Mouse (Mus musculus): ENCODE results near the gene Gmfb.
A peak's percentile ranks its signal among the peaks of the same experiment; 100 is the strongest.

Gmfb gene

GRCm38 (mm10) chr14:46800684-46801345 is 21.2 kb downstream of the Gmfb start:
- no peak for DNase-seq

DNA sequence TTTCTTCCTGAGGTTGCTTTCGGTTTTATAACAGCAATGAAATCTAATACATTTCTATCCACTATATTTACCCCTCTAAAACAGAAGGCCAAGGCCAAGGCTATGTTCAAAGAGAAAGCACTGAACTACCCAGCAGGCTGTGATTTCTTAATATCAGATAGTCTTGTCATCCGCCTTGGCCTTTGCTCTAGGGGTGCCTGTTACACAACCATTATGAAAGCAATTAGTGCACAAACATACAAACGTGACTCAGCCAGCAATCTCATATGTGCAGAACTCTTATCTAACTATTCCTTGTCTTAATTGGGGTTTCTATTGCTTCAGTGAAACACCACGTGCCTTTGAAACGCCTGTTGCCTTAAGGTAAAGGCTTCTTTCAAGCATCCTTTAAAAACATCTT is 27.9 kb downstream of the Gmfb start:
- no peak for DNase-seq

- no peak for DNase-seq
Observed at GRCm38 (mm10) chr14:46790723-46791122, 31.3 kb downstream of the Gmfb start.

GRCm38 (mm10) chr14:46790303-46790702 is 31.7 kb downstream of the Gmfb start:
- peak; percentile 25 for DNase-seq

GRCm38 (mm10) chr14:46788505-46788901 is 33.5 kb downstream of the Gmfb start:
- DNase-seq, result no peak

DNA sequence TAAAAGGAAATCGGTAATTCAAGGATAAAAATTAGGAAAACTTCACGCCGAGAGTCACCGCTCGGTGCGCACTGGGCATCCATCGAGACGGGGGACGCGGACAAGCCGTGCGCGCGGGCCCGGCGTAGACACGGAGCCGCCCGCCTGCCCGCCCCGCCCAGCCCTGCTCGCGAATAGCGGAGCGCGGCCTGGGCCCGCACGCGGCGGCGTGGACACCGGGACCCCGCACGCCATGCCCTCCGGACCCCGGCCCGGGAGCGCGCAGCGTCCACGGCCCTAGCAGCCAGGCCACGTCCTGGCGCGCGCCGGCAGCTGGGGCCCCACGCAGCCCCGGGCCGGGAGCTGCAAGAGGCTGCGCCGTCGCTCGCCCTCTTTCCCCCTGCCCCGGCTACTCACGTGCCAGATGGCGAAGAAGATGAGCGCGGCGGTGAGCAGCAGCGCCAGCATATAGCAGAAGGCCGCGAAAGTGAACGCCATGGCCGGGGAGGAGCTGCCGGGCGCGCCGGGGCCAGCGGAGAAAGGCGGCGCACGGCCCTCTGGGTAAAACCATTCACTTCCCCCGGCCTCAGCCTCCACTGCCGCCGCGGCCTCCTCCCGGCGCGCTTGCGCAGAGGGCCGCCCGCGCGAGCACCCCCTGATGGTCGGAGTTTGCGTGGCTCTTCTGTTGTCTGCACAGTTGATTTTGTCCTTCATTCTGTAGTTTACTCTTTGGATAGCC is 34.1 kb downstream of the Gmfb start, which contains the start of gene Cnih1:
Cnih1 (minus strand) TSS at position 625 of the 718 bp plus-strand sequence.
- DNase-seq, result peak; percentile 94

- DNase-seq, result no peak
Observed at GRCm38 (mm10) chr14:46787454-46787786, 34.6 kb downstream of the Gmfb start.

DNA sequence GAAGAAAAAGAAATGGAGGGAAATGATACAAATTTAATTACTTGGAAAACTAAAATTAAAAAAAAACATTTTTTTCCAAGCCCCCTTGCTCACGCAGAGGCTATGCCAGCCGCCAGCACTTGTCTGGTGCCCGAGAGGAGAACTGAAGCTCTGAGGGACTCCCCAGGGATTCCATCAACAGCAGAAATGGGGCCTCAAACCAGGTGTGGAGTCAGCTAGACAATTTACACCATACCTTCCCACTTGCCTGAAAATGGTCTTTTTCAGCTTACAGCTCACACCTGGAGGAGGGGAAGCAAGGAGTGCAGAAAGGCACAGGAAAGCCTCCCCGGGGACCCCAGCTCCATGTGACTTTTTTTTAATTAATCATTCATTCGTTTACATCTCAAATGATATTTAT is 36.8 kb downstream of the Gmfb start:
- DNase-seq, result no peak

GRCm38 (mm10) chr14:46783327-46783926 is 38.6 kb downstream of the Gmfb start:
- DNase-seq, result no peak

DNA sequence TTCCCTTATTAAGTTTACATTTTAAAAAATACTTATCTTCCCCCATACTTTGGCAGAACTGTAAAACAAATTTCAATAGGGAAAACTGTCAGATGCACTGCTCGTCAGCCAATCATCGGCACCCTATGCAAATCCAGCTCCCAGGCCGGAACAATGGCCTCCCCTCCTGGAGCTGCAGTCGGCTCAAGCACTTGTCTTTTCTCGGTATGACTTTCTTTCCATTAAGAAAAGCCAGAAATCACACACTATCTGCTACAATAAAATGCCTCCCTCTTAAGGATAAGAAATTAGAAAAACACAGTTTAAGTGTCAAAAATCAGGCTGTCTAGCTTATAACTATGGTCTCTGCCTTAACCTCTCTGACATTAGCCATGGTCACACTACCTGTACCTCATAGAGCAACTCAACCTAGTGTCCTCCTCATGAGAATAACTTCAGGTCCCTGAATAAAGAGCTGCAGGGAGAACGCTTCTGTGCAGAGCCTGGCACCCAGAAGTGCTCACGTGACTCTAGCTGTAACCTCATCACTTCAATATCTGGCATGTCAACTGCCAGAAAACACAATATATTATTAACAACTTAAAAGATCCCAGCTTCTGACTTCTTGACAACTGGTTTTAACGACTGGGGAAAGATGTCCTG is 39.7 kb downstream of the Gmfb start:
- DNase-seq, result no peak

DNA sequence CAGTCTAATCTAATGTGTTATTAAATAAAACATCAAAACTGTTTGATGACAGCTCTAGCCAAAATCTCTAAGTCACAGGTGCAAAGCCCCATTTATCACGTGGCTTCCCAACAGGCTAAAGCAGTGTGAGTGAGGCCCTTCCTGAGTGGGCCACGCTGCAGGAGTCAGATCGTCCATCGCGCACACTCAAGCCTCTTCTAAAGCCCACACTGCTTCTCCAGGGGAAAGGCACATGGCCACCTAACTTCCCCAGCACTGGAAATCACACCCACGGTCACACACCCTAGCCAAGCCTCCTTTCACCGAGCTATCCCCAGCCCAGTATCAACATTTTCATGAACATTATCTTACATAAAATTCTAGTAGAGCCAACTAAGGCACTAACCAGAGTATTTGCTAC is 41.0 kb downstream of the Gmfb start:
- DNase-seq, result no peak

- no peak for DNase-seq
Observed at GRCm38 (mm10) chr14:46779217-46779616, 42.8 kb downstream of the Gmfb start.

DNA sequence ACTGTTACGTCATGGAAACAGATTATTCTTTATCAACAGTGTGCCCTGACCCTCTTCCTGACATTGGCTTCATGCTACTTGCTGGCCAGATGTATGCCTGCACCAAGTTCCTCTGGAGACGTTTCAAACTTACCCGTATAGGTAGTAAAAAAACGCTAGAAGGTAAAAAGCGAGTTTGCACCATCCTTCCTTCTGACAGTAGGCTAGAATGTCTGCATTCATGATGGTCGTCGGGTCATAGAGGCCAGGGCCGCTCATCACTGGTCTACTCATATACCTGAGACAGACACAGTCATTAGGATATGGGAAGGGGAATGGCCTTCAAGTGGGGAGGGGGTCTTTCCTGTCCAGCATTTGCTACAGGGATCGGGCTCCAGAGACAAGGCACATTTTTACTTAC is 43.3 kb downstream of the Gmfb start:
- no peak for DNase-seq

- DNase-seq, result peak; percentile 36
Observed at GRCm38 (mm10) chr14:46770036-46770435, 52.0 kb downstream of the Gmfb start.

- no peak for DNase-seq
Observed at GRCm38 (mm10) chr14:46767116-46767515, 54.9 kb downstream of the Gmfb start.

DNA sequence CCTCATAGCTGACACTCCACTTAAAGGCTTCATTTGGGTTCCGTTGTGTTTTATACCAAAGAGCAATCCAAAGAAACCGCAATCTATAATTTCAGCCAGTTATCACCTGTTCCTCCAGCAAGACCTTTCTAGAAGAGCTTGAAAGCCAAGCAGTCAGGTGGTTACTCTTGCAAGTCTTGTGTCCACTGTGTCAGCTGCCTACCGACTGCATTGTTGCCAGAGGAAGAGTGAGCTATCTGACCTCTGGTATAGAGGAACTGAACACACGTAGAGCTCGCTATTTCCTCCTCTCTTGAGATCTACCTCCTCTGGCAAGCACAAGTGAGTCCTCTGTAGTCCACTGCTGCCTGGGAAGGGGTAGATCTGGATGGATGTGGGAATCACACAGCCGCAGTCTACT is 60.9 kb downstream of the Gmfb start:
- no peak for DNase-seq

GRCm38 (mm10) chr14:46760355-46761029 is 61.5 kb downstream of the Gmfb start, which contains the start of gene Cdkn3:
TSS of gene Cdkn3 (plus strand) at chr14:46760541.
- peak; percentile 96 for DNase-seq

- no peak for DNase-seq
Observed at GRCm38 (mm10) chr14:46759970-46760354, 62.1 kb downstream of the Gmfb start.
